Mouse (Mus musculus): ENCODE measurements around the gene Olfr95. TPM values are rescaled to one million over a fixed set of nuclear protein-coding genes. Genes with fewer than 3 reads are reported as not detected.

The Olfr95 gene
- polyA plus RNA-seq (2012; fragmentation: generic; extraction: Trizol), result not detected

DNA sequence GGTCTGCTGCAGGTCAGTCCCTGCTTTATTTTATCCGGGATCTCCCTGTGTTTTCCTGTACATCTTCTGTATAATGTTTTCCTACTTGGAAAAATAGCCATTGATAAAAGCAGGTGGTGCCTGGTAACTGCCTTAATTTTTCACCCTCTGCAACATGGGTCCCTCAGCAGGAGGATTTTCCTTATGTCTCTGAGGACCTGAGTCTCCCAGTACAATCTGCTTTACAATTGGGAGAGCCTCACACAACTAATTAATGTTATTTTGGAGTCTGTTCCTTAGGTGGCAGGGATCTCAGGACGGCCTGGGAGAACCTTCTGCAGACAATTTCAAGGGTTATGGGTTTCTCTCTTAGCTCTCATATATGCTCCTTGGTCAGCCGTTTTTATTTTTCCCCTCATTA lies at the start of gene Olfr95:
Gene Olfr95 (minus strand): TSS at position 101 of the 400 bp plus-strand sequence.

DNA sequence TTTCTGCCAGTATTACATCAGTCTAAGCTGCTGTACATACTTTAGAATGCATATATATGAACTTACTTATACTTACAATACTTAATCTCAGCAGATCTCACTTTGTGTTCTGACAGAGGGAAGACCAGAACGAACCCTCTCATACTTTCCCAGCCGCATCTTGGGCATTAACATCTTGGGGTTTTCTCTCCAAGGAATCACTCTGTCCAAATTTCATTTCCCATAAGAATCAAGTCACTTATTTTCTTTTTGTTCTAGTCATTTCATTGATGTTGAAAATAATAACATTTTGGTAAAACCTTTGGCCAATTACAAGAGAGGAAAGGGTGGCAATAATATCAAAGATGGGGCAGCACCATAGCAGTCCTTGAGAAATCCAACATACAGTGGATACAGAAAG lies 24.3 kb upstream of the Olfr95 start, which contains the start of gene Olfr97:
Gene Olfr97 (minus strand): TSS at position 101 of the 400 bp plus-strand sequence.

DNA sequence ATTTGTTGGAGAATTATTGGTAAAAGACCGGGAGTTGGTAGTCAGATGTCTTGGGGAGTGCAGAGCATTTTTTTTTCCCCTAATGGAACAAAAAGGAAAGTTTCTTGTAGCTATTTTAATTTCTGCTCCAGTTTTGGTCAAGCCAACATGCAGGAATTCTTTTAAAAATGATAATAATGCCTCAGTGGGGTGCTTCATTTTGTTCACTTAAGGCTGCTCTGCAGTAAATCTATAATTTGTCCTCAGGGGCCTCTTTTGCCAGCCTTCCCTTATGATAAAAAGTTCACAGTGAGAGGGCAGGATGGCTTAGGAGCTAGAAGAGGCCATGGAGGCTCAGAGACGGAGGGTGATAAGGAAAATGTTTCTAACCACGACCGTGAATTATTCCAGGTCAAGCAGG lies 6.9 kb upstream of the Olfr95 start, which contains the start of gene Olfr96:
Gene Olfr96 (plus strand): TSS at position 301 of the 400 bp plus-strand sequence.

DNA sequence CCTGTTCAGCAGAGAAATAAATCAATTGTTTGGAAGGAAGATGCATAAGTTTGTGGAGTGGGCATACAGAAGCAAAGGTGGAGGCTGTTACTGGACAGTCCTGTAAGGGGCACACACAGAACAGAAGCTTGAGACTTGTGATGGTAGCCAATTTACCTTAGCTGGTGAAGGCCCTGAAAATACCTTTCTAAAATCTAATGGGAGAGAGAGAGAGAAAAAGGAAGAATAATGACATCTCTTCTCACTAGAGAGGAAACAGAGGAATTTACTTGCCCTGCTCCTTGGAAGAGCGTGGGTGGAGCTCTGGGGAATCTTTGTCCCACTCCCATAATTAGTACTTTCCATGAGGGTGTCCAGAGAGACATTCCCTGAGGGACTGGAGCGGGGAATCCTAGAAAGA lies 12.0 kb downstream of the Olfr95 start, which contains the start of gene Olfr94:
Gene Olfr94 (minus strand): TSS at position 101 of the 400 bp plus-strand sequence.

DNA sequence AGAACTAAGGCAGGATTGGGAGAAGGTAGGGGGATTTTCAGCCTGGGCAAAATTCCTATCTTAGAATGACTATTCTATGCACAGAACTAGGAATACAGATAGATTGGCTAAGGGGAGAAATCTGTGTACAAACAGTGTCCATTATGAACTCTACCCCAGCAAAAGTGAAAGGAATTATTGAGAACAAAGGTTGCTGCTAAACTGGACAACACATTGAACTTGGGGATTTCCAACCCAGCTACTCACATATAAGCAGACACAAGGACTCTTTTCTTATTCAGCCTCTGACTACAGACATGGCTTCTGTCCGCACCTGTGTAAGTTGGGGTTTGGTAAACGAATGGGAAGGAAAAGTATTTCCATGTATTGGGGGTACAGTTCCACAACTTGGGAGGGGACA lies 19.3 kb downstream of the Olfr95 start, which contains the start of gene Ubd:
Gene Ubd (plus strand): TSS at position 237 of the 400 bp plus-strand sequence.

DNA sequence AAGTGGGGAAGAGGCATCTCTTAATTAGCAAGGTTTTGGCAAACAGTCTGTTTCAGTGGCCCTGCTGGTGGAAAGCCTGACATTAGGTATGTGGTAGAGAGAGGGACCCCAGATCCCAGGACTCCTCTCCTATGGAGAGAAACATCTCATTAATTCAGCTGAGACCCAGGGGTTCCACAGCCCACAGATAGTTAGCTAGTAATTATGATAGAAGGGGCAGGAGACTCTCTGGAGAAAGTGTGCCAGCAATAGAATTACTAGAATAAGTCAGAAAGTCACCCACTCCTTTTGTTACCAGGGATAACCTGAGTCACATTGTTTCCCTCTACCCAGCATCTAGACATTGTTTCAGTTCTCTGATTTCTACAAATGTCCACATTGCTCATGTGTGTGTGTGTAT lies 51.5 kb downstream of the Olfr95 start, which contains the start of gene Olfr93:
Gene Olfr93 (minus strand): TSS at position 101 of the 400 bp plus-strand sequence.

Other genes starting within 250 kb of the Olfr95 start
- not detected for gene 2410137M14Rik, start 231.9 kb downstream of the Olfr95 start, polyA plus RNA-seq (2012; fragmentation: generic; extraction: Trizol)
- gene H2-M5, start 223.6 kb downstream of the Olfr95 start, polyA plus RNA-seq (2012; fragmentation: generic; extraction: Trizol), result under 1 TPM in 1 of 2 experiments, not detected in 1; 0.40 TPM
- gene Zfp57, start 212.0 kb downstream of the Olfr95 start, polyA plus RNA-seq (2012; fragmentation: generic; extraction: Trizol), result 1 to 10 TPM; 4.6 to 6.5 TPM
- gene Mog, start 189.7 kb downstream of the Olfr95 start, polyA plus RNA-seq (2012; fragmentation: generic; extraction: Trizol), result under 1 TPM in 1 of 2 experiments, not detected in 1; 0.04 TPM
- 10 to 100 TPM in 1 of 2 experiments, 1 to 10 TPM in 1; 2.5 to 13.3 TPM for gene Gabbr1, start 167.2 kb downstream of the Olfr95 start, polyA plus RNA-seq (2012; fragmentation: generic; extraction: Trizol)
- gene Olfr90, start 124.6 kb downstream of the Olfr95 start, polyA plus RNA-seq (2012; fragmentation: generic; extraction: Trizol), result not detected
- not detected for gene Olfr91, start 114.8 kb downstream of the Olfr95 start, polyA plus RNA-seq (2012; fragmentation: generic; extraction: Trizol)
- gene Olfr92, start 93.0 kb downstream of the Olfr95 start, polyA plus RNA-seq (2012; fragmentation: generic; extraction: Trizol), result not detected
- gene Olfr93, start 51.6 kb downstream of the Olfr95 start, polyA plus RNA-seq (2012; fragmentation: generic; extraction: Trizol), result not detected
- gene Ubd, start 19.2 kb downstream of the Olfr95 start, polyA plus RNA-seq (2012; fragmentation: generic; extraction: Trizol), result under 1 TPM in 1 of 2 experiments, not detected in 1; 0.34 TPM
- not detected for gene Olfr94, start 12.1 kb downstream of the Olfr95 start, polyA plus RNA-seq (2012; fragmentation: generic; extraction: Trizol)
- gene Olfr96, start 7.0 kb upstream of the Olfr95 start, polyA plus RNA-seq (2012; fragmentation: generic; extraction: Trizol), result not detected
- not detected for gene Olfr97, start 24.2 kb upstream of the Olfr95 start, polyA plus RNA-seq (2012; fragmentation: generic; extraction: Trizol)
- gene Olfr98, start 50.6 kb upstream of the Olfr95 start, polyA plus RNA-seq (2012; fragmentation: generic; extraction: Trizol), result not detected
- 1 to 10 TPM in 1 of 2 experiments, under 1 TPM in 1; 0.35 to 4.0 TPM for gene H2-M3, start 57.1 kb upstream of the Olfr95 start, polyA plus RNA-seq (2012; fragmentation: generic; extraction: Trizol)
- not detected for gene Olfr99, start 70.3 kb upstream of the Olfr95 start, polyA plus RNA-seq (2012; fragmentation: generic; extraction: Trizol)
- gene Olfr101, start 91.2 kb upstream of the Olfr95 start, polyA plus RNA-seq (2012; fragmentation: generic; extraction: Trizol), result not detected
- gene Olfr102, start 103.9 kb upstream of the Olfr95 start, polyA plus RNA-seq (2012; fragmentation: generic; extraction: Trizol), result not detected
- not detected for gene Olfr103, start 126.6 kb upstream of the Olfr95 start, polyA plus RNA-seq (2012; fragmentation: generic; extraction: Trizol)
- not detected for gene Olfr104-ps, start 146.5 kb upstream of the Olfr95 start, polyA plus RNA-seq (2012; fragmentation: generic; extraction: Trizol)
- gene Olfr105-ps, start 165.9 kb upstream of the Olfr95 start, polyA plus RNA-seq (2012; fragmentation: generic; extraction: Trizol), result not detected
- not detected for gene Olfr106-ps, start 177.3 kb upstream of the Olfr95 start, polyA plus RNA-seq (2012; fragmentation: generic; extraction: Trizol)
- gene Olfr107, start 186.1 kb upstream of the Olfr95 start, polyA plus RNA-seq (2012; fragmentation: generic; extraction: Trizol), result not detected
- gene Olfr108, start 232.4 kb upstream of the Olfr95 start, polyA plus RNA-seq (2012; fragmentation: generic; extraction: Trizol), result not detected
- not detected for gene Olfr109, start 245.8 kb upstream of the Olfr95 start, polyA plus RNA-seq (2012; fragmentation: generic; extraction: Trizol)